Mouse (Mus musculus) erythroblast, embryonic 14.5 days (primary cell): ENCODE results near the gene Ahnak.

Experiments used
- GATA1 ChIP-seq: IDR thresholded peaks from 2 replicates; pipeline ENCODE4 v1.6.1; 2012; ENCODE audit warnings: low read length, inconsistent platforms, mixed read lengths
- TAL1 ChIP-seq: IDR thresholded peaks from 3 replicates; pipeline ENCODE4 v1.6.1; 2012; ENCODE audit warnings: low read length, inconsistent platforms, mixed read lengths

DNA sequence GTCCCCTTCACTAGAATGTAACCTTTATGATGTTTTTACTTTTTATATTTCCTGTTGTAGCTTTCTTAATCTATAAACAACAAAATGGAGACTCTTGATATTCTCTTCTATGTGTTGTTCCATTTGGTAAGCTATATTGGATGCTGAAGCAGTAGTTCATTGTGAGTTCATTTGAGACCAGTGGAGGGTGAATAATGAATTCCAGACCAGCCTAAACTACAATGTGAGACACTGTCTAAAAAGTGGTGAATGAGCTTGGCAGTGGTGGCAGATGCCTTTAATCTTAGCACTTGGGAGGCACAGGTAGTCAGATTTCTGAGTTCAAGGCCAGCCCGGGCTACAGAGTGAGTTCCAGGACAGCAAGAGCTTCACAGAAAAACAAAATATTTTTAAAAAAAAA lies 54.0 kb downstream of the Ahnak start:
- TF ChIP-seq TAL1 (no peak), GATA1 (no peak)
